Mouse (Mus musculus) retina, postnatal 7 days (tissue): ENCODE data around the gene Has3.

Source experiments
- DNase-seq: peaks from one replicate; pipeline ENCODE4 v3.0.0-alpha.2; 2012; ENCODE audit warnings: low read depth, low spot score

Gene Has3

DNA sequence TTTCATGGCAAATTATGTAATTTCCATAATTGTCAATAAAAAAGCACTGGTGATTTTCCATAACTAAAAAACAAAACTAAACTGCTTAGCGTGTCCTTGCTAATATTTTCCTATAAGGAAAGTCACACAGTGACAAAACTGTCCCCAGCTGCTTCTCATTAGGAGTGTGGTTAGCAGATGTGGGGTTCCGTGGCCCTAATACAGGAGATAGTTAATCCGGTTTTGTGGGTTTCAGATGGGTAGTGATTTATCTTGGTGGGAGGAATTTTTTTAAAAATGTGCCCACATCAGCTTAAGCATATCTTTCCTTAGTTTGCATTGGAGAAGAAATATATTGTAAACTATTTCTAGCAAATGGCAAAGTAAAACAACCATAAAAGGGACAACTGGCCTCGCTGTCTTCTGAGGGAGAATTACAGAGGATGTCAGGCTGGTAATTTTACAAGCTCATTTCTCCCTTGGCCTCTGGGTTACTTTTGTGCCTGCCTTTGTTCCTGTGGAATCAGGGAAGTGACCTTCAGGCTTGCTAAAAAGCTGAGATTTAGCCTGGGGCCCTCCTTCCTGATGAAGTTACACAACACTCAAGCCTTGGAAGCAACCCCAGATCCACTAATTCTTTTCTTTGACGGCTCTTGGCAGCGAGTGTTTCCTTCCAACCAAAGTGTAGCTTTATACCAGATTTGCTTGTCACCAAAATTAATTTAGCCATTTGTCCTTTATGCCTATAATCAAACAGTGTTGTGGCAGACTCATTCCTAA lies 59.3 kb downstream of the Has3 start:
- DNase-seq = no peak

DNA sequence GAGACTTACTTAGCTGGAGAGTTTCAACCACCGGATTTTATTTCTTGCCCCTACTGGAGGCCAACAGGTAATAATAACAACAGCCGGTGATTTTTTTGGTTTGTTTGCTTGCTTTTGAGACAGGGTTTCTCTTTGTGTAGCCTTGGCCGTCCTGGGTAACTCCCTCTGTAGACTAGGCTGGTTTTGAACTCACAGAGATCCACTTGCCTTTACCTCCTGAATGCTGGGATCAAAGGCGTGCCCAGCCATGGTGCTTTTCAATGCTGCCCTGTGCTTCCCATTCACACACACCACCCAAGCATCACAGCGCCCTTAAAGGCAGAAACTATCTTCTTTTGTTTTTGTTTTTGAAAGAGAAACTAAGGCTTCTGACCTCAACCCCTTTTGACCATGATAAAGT lies 59.9 kb downstream of the Has3 start:
- no peak for DNase-seq

DNA sequence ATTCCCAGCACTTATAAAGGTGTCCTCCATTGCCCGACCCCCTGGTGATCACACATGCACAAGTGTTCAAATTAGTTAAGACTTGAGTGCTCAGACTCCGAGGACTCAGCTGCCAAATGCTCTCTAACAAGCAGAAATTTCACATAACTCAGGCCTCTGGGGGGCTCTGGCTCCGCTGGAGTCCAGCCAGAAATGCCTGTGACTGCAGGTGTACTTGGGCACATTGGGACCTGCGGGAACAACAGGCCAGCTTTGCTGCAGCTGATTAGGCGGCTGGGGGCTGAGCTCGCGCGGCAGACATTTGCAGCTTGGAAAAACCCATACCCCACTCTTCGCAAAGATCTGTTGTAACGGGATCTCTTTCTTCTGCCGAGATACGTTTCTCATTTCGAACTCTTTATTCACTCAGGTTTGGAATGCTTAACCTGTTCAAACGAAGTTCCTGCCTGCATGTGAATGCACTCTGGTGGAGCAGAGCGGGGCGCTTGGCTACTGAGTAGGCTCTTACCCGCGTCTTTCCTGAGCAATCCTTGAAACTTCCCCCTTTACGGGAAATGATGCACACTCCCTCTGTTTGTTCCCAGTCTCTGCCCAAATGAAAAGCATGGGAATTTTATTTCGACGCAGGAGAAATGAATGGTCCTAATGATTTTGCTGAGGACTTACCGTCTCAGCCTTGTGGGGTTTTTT lies 62.5 kb downstream of the Has3 start:
- no peak for DNase-seq

DNA sequence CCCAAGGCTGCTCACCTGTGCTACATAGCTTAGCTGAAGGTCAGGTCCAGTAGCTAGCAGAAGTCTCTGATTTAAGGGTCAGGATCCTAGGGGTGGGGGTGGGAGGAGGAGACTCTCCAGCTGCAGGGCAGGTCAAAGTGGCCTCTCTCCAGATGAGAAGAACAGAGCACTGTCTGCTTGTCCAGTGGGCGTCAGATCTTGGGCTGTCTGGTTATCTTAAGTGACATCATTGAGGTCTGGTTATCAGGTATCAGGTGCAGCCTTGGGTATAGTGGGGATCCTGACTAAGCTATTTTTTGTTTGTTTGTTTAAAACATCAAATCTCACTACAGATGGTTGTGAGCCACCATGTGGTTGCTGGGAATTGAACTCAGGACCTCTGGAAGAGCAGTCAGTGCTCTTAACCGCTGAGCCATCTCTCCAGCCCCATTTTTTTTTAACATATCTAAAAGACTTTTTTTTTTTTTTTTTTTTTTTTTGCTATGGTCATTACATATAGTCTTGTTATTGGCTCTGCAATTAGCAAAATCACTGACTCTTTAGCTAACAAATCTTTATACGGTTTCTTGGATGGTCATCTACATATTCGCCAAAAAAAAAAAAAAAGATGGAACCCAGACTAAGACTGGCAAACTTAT lies 63.6 kb downstream of the Has3 start:
- no peak for DNase-seq
